Mouse (Mus musculus) limb, embryonic 11.5 days (tissue): Measurements from ENCODE around the gene Ap2a1. TPM values are rescaled to one million over a fixed set of nuclear protein-coding genes. Genes with fewer than 3 reads are reported as not detected.

Source experiments
- ATAC-seq: fragments of 200-750 bp; cut with Nextera tagmentation; 2 replicates; pipeline ENCODE4 v1.8.0; 2017; ENCODE audit warnings: low read depth; ENCODE audit not compliant: insufficient number of reproducible peaks, low FRiP score, low TSS enrichment
- DNase-seq: peaks from one replicate; pipeline ENCODE4 v3.0.0-alpha.2; 2015; ENCODE audit warnings: low spot score
- H3K27ac ChIP-seq: fragments of 300-500 bp; sonication (generic); replicated peaks from 2 replicates; pipeline ENCODE4 v1.5.1; 2014; ENCODE audit warnings: low read depth, mild to moderate bottlenecking, low read length
- H3K27me3 ChIP-seq: fragments of 300-500 bp; sonication (generic); 2 replicates; pipeline ENCODE4 v1.6.1; 2014; ENCODE audit warnings: mild to moderate bottlenecking, low read length, mixed read lengths; ENCODE audit not compliant: control insufficient read depth, insufficient read depth
- H3K36me3 ChIP-seq: fragments of 300-500 bp; sonication (generic); 2 replicates; pipeline ENCODE4 v1.6.1; 2014; ENCODE audit warnings: mild to moderate bottlenecking, low read length, moderate library complexity, mixed read lengths; ENCODE audit not compliant: control insufficient read depth, insufficient read depth
- H3K4me1 ChIP-seq: fragments of 300-500 bp; sonication (generic); 2 replicates; pipeline ENCODE4 v1.6.1; 2014; ENCODE audit warnings: low read length, mixed read lengths; ENCODE audit not compliant: control insufficient read depth, insufficient read depth
- H3K4me2 ChIP-seq: fragments of 300-500 bp; sonication (generic); 2 replicates; pipeline ENCODE4 v1.6.1; 2014; ENCODE audit warnings: low read depth, mild to moderate bottlenecking, moderate library complexity; ENCODE audit not compliant: severe bottlenecking
- H3K4me3 ChIP-seq: fragments of 300-500 bp; sonication (generic); 2 replicates; pipeline ENCODE4 v1.5.1; 2014; ENCODE audit warnings: low read depth, low read length
- H3K9ac ChIP-seq: fragments of 300-500 bp; sonication (generic); 2 replicates; pipeline ENCODE4 v1.6.1; 2014; ENCODE audit warnings: mild to moderate bottlenecking, low read length
- H3K9me3 ChIP-seq: fragments of 300-500 bp; sonication (generic); 2 replicates; pipeline ENCODE4 v1.6.1; 2016; ENCODE audit warnings: low read length; ENCODE audit not compliant: control insufficient read depth
- WGBS: fragments of 180-500 bp; shearing (Covaris S2); extraction: QIAGEN DNeasy Blood & Tissue Kit; methylation state at CpG from one replicate; pipeline ENCODE4 v1.1.7; 2014; 5-methylcytosine and 5-hydroxymethylcytosine counted together
- polyA plus RNA-seq: library from polyadenylated mRNA; unstranded; fragments of >200 nt; fragmentation: Nextera tagmentation; extraction: Ambion mirVana; gene quantifications from 2 replicates; pipeline ENCODE4 v1.2.1, GENCODE M21; 2014

Ap2a1 gene
- polyA plus RNA-seq, 1 experiment from 2014 or later, result 78.8 TPM

DNA sequence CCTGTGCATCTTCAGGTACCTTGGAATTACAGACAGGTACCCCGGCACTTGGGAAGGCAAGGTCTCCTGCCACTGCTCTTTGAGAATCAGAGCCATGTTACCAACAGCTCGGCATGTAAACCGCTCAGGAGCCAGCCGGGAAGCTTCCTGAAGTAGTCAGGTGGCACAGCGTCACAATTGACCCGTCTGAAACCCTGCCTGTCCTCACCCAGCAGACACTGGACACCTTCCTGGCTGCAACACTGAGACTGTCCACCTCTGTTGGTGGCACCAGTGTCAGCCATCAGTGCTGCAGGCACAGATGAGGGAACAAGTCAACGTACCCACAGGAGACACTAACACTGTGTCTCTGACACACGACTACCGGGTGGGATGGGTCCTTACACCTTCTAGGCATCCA, 14.0 kb downstream of the Ap2a1 start:
- H3K9me3 ChIP-seq, result no peaks in the 10 kb centered on the region
- DNase-seq, result no peak
- H3K4me1 ChIP-seq, result no peaks in the 10 kb centered on the region
- H3K27ac ChIP-seq, result no peak overlapping the region
- no peak overlapping the region for H3K9ac ChIP-seq
- no peaks in the 10 kb centered on the region for H3K27me3 ChIP-seq
- 92% methylated on average over 9 of the region's 9 CpGs for WGBS
- H3K36me3 ChIP-seq, result peaks cover 10% of the 10 kb centered on the region; the same call in 1 of the 2 replicates
- no peak overlapping the region for H3K4me3 ChIP-seq
- no peak for ATAC-seq
- H3K4me2 ChIP-seq, result no peak overlapping the region

DNA sequence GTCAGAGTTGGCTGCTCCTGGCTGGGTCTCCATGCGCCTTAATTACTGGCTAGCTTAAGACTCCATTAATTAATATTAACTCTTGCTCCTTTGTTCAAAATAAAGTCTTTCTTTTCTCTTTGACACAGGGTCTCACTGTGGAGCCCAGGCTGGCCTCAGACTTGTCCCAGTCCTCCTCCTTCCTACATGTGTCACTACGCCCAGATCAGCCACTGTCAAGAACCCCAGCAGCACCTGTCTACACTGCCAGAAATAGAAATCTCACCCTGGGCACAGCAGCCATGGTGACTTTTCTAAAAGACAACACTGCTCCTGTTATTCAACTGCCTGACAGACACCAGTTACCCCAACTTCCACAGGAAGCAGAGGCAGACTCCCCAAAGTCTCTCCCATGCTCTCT, 14.9 kb downstream of the Ap2a1 start:
- H3K9ac ChIP-seq, result no peak overlapping the region
- no peaks in the 10 kb centered on the region for H3K27me3 ChIP-seq
- no peak overlapping the region for H3K27ac ChIP-seq
- no peak for ATAC-seq
- no peak for DNase-seq
- no peaks in the 10 kb centered on the region for H3K9me3 ChIP-seq
- H3K36me3 ChIP-seq, result peaks cover 10% of the 10 kb centered on the region; the same call in 1 of the 2 replicates
- 89% methylated on average over 2 of the region's 2 CpGs for WGBS
- H3K4me2 ChIP-seq, result no peak overlapping the region
- no peak overlapping the region for H3K4me3 ChIP-seq
- H3K4me1 ChIP-seq, result no peaks in the 10 kb centered on the region

DNA sequence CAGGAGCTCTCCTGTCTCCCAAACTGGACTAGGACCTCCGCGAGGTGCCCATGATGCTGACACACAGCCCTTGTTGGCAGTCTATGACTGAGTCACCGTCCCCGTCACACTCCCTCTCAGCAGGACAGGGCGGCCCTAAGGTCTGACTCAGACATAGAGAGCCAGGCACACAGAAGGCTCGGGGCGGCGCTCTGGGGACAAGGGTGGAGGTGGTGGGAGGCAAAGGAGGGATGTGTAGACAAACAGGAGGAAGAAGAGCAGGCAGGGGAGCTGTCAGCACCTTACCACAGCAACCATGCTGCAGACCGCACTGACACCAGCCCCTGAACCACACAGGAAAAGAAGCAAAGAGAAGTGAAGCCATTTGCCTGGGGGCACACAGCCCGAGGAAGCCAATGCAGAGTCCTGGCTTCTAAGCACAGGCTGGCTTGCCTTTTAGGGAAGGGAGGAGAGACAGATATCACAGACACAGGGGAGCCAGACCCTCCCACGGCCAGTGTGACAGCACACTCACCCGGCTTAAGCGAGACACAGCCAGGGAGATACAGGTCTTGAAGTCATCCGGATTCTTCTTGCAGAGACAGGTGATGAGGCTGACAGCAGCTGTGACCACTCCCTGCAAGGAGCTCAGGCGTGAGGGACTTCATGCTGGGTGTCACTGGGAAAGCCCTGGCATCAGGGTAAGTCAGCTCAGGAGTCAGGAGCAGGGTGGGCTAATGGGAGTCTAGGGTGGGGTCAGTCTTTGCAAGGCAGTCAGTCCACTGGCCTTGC, 20.4 kb downstream of the Ap2a1 start:
- H3K4me1 ChIP-seq, result no peaks in the 10 kb centered on the region
- DNase-seq, result no peak
- H3K27ac ChIP-seq, result no peak overlapping the region
- no peak overlapping the region for H3K4me3 ChIP-seq
- peaks cover 32% of the 10 kb centered on the region for H3K36me3 ChIP-seq
- no peak overlapping the region for H3K9ac ChIP-seq
- WGBS, result 89% methylated on average over 15 of the region's 15 CpGs
- H3K4me2 ChIP-seq, result no peak overlapping the region
- H3K9me3 ChIP-seq, result no peaks in the 10 kb centered on the region
- ATAC-seq, result no peak
- H3K27me3 ChIP-seq, result no peaks in the 10 kb centered on the region

DNA sequence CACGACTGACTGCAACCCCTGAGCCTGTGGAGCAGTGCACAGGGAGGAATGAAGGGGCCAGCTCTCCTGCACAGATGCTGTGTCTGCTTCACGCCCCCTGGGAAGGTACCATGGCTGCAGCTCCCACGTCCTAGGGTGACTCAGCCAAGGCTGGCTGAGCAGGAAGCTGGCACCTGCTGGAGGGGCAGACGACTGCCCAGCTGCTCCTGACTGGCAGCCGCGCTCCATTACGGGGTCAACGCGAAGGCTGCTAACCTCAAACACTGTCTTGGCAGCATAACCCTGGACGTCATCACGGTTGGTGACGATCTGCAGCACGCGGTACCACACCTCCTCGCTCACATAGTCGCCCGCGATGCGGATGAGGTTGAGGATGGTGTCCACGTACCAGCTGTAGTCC, 23.9 kb downstream of the Ap2a1 start:
- WGBS, result 90% methylated on average over 20 of the region's 20 CpGs
- Histone ChIP-seq H3K9me3 (no peaks in the 10 kb centered on the region), H3K9ac (no peak overlapping the region), H3K27ac (no peak overlapping the region), H3K27me3 (no peaks in the 10 kb centered on the region), H3K36me3 (peaks cover 35% of the 10 kb centered on the region), H3K4me2 (no peak overlapping the region), H3K4me3 (no peak overlapping the region), H3K4me1 (peaks cover 10% of the 10 kb centered on the region)
- DNase-seq (no peak), ATAC-seq (no peak)

DNA sequence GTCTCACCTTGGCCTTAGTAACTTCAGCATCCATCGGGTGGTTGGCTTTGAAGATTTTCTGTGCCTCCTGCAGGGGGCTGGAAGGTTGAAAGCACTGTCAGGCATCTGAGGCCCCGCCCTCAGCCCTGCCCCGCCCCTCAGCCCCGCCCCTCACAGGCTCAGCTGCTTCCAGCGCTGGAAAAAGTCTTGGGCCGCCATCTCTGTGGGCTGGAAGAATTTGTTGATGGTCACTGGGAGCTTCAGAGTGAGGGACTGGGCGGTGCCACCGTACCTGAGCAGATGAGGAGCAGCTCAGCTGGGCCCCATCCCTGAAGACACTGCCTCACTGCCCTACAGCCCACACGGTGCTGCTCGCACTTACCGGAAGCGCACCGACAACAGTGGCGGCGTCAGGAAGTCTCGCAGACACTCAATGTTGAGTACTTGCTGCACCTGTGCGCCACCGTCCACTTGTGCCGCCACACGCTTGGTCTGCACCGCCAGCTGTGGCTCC, 28.0 kb downstream of the Ap2a1 start:
- peak; percentile 15; the same call in 1 of the 2 replicates for ATAC-seq

DNA sequence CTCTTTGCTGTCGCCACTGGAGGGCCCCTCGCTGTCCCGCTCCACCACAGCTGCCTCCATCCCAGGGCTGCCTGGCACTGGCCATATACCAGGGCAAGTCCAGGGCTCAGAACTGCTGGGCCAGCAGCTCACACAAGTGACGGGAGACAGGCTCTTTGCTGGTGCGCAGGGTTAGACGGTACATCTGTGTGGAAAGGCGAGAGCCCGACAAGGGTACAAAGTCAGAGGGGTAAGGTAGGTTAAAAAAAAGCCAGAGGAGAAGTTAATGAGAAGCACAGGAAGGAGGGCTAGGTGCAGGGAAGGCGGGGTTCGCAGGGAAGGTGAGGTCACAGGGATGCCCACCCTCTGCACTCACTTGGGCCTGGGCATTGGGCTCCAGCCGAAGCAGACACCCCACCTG, 28.7 kb downstream of the Ap2a1 start:
- no peak overlapping the region for H3K9ac ChIP-seq
- H3K9me3 ChIP-seq, result no peaks in the 10 kb centered on the region
- peaks cover 14% of the 10 kb centered on the region for H3K4me1 ChIP-seq
- ATAC-seq (no peak), DNase-seq (no peak)
- H3K27ac ChIP-seq, result 0 out of 2 replicates have a peak overlapping the region, but pooled peaks have one; percentile 22
- 90% methylated on average over 11 of the region's 11 CpGs for WGBS
- no peak overlapping the region for H3K4me2 ChIP-seq
- H3K36me3 ChIP-seq, result peaks cover 22% of the 10 kb centered on the region
- no peaks in the 10 kb centered on the region for H3K27me3 ChIP-seq
- no peak overlapping the region for H3K4me3 ChIP-seq

More for the DNA sequence above, 28.0 kb downstream of the Ap2a1 start:
- H3K27me3 ChIP-seq, result no peaks in the 10 kb centered on the region
- peak overlapping the region; percentile 12 for H3K4me3 ChIP-seq
- H3K36me3 ChIP-seq, result peaks cover 26% of the 10 kb centered on the region
- peak overlapping the region; percentile 56 for H3K4me2 ChIP-seq
- H3K4me1 ChIP-seq, result peaks cover 14% of the 10 kb centered on the region
- 15% methylated on average over 21 of the region's 21 CpGs for WGBS
- peak overlapping the region; percentile 42; the same call in 1 of the 2 replicates for H3K27ac ChIP-seq
- DNase-seq, result peak; percentile 80
- no peak overlapping the region; the same call in 1 of the 2 replicates for H3K9ac ChIP-seq
- no peaks in the 10 kb centered on the region for H3K9me3 ChIP-seq

DNA sequence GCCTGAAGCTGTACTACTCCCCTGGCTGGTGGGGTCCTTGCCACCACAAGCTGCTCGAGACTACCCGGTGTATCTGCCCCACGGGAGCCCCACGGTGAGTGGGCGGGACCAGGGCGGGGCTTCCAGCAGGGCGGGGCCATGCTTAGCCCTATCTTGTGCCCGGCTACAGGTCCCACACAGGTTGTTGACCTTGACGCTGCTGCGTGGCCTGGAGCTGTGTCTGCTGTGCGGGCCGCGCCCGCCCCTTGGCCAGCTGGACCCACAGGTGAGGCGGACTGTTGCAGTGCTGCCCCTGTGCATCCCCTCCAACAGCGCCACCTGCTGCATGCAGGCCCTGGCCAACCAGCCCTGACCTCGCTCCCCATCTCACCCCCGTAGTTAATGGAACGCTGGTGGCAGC, 30.7 kb downstream of the Ap2a1 start:
- DNase-seq (no peak), ATAC-seq (no peak)
- no peaks in the 10 kb centered on the region for H3K9me3 ChIP-seq
- H3K4me2 ChIP-seq, result peak overlapping the region; percentile 22; the same call in 1 of the 2 replicates
- no peaks in the 10 kb centered on the region for H3K27me3 ChIP-seq
- WGBS, result 43% methylated on average over 19 of the region's 19 CpGs
- H3K4me1 ChIP-seq, result peaks cover 14% of the 10 kb centered on the region
- H3K9ac ChIP-seq, result no peak overlapping the region
- H3K36me3 ChIP-seq, result peaks cover 4% of the 10 kb centered on the region; the same call in 1 of the 2 replicates
- no peak overlapping the region for H3K27ac ChIP-seq
- H3K4me3 ChIP-seq, result no peak overlapping the region

DNA sequence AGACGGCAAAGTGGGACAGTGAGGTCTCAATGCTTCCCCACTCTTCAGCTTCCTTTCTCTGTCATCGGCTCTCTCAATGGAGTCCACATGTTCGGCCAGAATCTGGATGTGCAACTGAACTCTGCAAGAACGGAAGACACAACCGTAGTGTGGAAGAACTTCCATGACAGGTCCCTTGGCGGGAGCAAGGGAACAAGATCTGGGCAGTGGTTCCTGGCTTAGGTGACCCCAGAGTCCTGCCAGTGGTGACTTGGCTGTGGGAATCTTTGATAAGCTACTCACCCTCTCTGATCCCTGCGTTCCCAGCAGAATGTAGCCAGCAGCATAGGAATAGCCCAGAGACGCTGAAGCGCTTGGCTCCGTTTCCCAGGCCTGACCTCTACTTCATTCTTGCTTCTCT, 32.8 kb downstream of the Ap2a1 start:
- H3K9ac ChIP-seq, result peak overlapping the region; percentile 74
- ATAC-seq, result no peak
- peak overlapping the region; percentile 53; the same call in 1 of the 2 replicates for H3K27ac ChIP-seq
- peak overlapping the region; percentile 73 for H3K4me2 ChIP-seq
- H3K4me3 ChIP-seq, result peak overlapping the region; percentile 62
- peaks cover 2% of the 10 kb centered on the region; the same call in 1 of the 2 replicates for H3K36me3 ChIP-seq
- 46% methylated on average over 10 of the region's 10 CpGs for WGBS
- H3K4me1 ChIP-seq, result peaks cover 17% of the 10 kb centered on the region
- H3K9me3 ChIP-seq, result no peaks in the 10 kb centered on the region
- DNase-seq, result no peak
- no peaks in the 10 kb centered on the region for H3K27me3 ChIP-seq
